Mouse (Mus musculus): Measurements from ENCODE around the gene Cd302. TPM values are rescaled to one million over a fixed set of nuclear protein-coding genes. Genes with fewer than 3 reads are reported as not detected.

Gene Cd302
- total and polyA plus RNA-seq, 3 experiments = not detected

DNA sequence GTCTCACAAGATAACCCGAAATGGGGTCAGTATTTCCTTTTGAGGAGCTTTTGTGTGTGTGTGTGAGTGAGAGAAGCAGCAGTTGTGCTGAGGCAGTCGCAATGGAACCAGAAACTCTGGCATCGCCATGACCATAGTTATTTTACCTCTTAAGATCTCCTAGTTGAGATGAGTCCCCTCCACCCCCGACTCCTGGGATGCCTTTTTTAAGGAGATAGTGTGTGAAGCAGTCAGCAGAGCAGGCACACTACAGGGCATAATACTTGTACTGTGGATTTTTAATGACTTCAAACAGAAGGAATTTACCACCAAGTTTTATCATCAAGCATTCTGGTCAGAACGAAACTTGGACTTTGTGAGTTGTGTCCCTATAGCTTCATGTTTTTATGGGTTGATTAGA is 73.5 kb downstream of the Cd302 start:
- Histone ChIP-seq H3K4me3 (replicated peaks in 1 of 3; ENCODE audit: low read depth in 2 of 3, low read length in 2 of 3, poor library complexity in 1 of 3) (peak overlapping the region; percentile 73 to 94 (median 74)), H3K4me1 (ENCODE audit: control insufficient read depth in 1 of 2, insufficient read depth in 2 of 2) (peaks cover 17 to 55% of the 10 kb centered on the region in 2 experiments), H3K4me2 (ENCODE audit: insufficient read depth, low read depth, poor library complexity, severe bottlenecking) (peak overlapping the region; percentile 100), H3K36me3 (replicated peaks in 1 of 2; ENCODE audit: control insufficient read depth in 1 of 2, insufficient read depth in 1 of 2, low read length in 1 of 2) (peaks cover 16 to 36% of the 10 kb centered on the region in 2 experiments), H3K9me3 (replicated peaks; ENCODE audit: low read length) (no peaks in the 10 kb centered on the region), H3K27me3 (replicated peaks) (no peaks in the 10 kb centered on the region), H3K9ac (ENCODE audit: insufficient read depth, low read depth) (peak overlapping the region; percentile 96), H3K27ac (ENCODE audit: insufficient read depth, low read depth) (no peak overlapping the region), H3K79me2 (replicated peaks; ENCODE audit: control insufficient read depth, extremely low read depth, insufficient read depth, poor library complexity, severe bottlenecking) (peaks cover 59% of the 10 kb centered on the region)
- TF ChIP-seq CHD2 (IDR thresholded peaks at IDR 0.05; ENCODE audit: low read length) (no peak), ETS1 (conservative IDR thresholded peaks at IDR 0.05; ENCODE audit: low read depth, low read length) (no peak), JUN (IDR thresholded peaks at IDR 0.05; ENCODE audit: insufficient read depth, low read depth, low read length) (no peak), ZNF384 (IDR thresholded peaks at IDR 0.05; ENCODE audit: low read depth, low read length) (no peak), PAX5 (IDR thresholded peaks at IDR 0.05; ENCODE audit: low read length) (no peak), NRF1 (IDR thresholded peaks at IDR 0.05; ENCODE audit: low read depth, low read length) (no peak), BHLHE40 (IDR thresholded peaks at IDR 0.05; ENCODE audit: low read depth, low read length) (no peak), HCFC1 (IDR thresholded peaks at IDR 0.05; ENCODE audit: low read depth, low read length) (no peak), NELFE (IDR thresholded peaks at IDR 0.05; ENCODE audit: low read depth, low read length) (no peak), UBTF (IDR thresholded peaks at IDR 0.05; ENCODE audit: low read depth, low read length) (no peak), SIN3A (IDR thresholded peaks at IDR 0.05; ENCODE audit: low read length) (no peak), MAFK (IDR thresholded peaks at IDR 0.05; ENCODE audit: insufficient replicate concordance, low read length) (no peak), EP300 (IDR thresholded peaks at IDR 0.05; ENCODE audit: low read length) (no peak), ELF1 (IDR thresholded peaks at IDR 0.05; ENCODE audit: low read depth, low read length) (no peak), MYC (IDR thresholded peaks at IDR 0.05; ENCODE audit: low read depth, low read length) (no peak), TBP (conservative IDR thresholded peaks at IDR 0.05; ENCODE audit: low read depth, low read length) (no peak)
- dilution Hi-C loops (cut with MboI; ENCODE audit: extremely low pct_ligation_motif_present, extremely low pct_unique_long_range_greater_than_20kb, low sequenced_read_pairs) (no loop called here), in situ Hi-C loops (cut with MboI; ENCODE audit: low pct_ligation_motif_present, low pct_unique_long_range_greater_than_20kb, low sequenced_read_pairs) (no loop called here)
- DNase-seq (ENCODE audit: extremely low read depth) = no peak

DNA sequence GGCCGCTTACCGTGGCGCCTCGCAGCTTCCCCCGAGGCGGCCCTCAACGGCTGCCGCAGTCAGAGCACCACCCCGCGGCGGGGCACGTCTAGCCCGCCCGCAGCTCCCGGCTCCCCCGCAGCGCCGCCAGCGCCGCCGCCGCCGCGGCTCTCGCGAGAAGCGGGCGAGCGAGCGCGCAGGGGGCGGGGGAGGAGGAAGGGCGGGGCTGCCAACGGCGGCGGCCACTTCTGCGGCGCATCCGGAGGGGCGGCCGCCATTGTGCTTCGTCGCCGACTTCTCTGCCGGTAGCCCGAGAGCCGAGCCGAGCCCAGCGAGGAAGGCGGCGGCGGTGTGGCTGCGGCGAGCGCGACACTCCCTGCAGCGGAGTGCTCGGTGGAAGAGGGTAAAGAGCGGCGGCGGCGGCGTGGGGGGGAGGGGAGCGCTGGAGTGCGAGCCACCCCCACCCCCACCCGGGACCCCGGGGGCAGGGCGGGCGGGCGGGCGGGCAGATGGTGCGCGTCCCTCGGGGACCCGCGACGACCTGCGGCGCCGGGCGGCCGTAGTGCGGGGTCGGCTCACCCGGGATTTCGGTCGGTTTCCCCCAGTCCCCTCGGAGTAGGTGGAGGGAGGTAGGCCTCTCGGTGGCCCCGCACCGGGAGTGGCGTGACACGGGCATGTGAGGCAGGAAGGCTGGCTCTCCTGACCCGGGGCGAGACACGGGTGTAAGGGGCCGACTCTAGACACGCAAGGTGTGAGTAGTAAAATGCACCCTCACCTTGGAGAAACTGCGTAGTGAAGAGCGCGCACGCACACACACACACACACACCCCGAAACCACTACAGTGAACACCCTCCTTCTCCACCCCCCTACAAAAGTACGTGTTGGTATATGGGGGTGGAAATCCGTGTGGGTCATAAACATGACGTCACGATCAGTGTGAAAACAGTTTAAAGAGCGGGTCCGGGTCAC is 74.3 kb downstream of the Cd302 start, which contains the start of the genes Baz2b and March7:
Gene Baz2b, minus strand, starts transcription at position 137 of the 949 bp plus-strand sequence.
Gene March7, plus strand, starts transcription at position 185 of the 949 bp plus-strand sequence.
- peak within 1 kb of the TSS; percentile 100 for H3K4me2 ChIP-seq (ENCODE audit: insufficient read depth, low read depth, poor library complexity, severe bottlenecking)
- peaks cover 14 to 47% of the 10 kb centered on the region in 2 experiments for H3K4me1 ChIP-seq (ENCODE audit: control insufficient read depth in 1 of 2, insufficient read depth in 2 of 2)
- H3K79me2 ChIP-seq (replicated peaks; ENCODE audit: control insufficient read depth, extremely low read depth, insufficient read depth, poor library complexity, severe bottlenecking) = peaks cover 50% of the 10 kb centered on the region
- H3K9me3 ChIP-seq (replicated peaks; ENCODE audit: low read length) = no peaks in the 10 kb centered on the region
- H3K36me3 ChIP-seq (replicated peaks in 1 of 2; ENCODE audit: control insufficient read depth in 1 of 2, insufficient read depth in 1 of 2, low read length in 1 of 2) = peaks cover 13 to 36% of the 10 kb centered on the region in 2 experiments
- H3K27ac ChIP-seq (ENCODE audit: insufficient read depth, low read depth) = peak within 1 kb of the TSS; percentile 79
- dilution Hi-C loops (cut with MboI; ENCODE audit: extremely low pct_ligation_motif_present, extremely low pct_unique_long_range_greater_than_20kb, low sequenced_read_pairs) (no loop called here), in situ Hi-C loops (cut with MboI; ENCODE audit: low pct_ligation_motif_present, low pct_unique_long_range_greater_than_20kb, low sequenced_read_pairs) (no loop called here)
- no peaks in the 10 kb centered on the region for H3K27me3 ChIP-seq (replicated peaks)
- peak within 1 kb of the TSS; percentile 96 for H3K9ac ChIP-seq (ENCODE audit: insufficient read depth, low read depth)
- DNase-seq (ENCODE audit: extremely low read depth) = peak; percentile 81
- peak within 1 kb of the TSS; percentile 74 to 94 (median 74) for H3K4me3 ChIP-seq (replicated peaks in 1 of 3; ENCODE audit: low read depth in 2 of 3, low read length in 2 of 3, poor library complexity in 1 of 3)
- no peak; the same call in 1 of the 2 replicates for TF ChIP-seq MEF2A (IDR thresholded peaks at IDR 0.05; ENCODE audit: borderline replicate concordance, low read depth, low read length)
- TF ChIP-seq GABPA (IDR thresholded peaks at IDR 0.05; ENCODE audit: insufficient replicate concordance, low read depth, low read length) = no peak
- peak; percentile 37; the same call in 1 of the 2 replicates for TF ChIP-seq HCFC1 (IDR thresholded peaks at IDR 0.05; ENCODE audit: low read depth, low read length)
- TF ChIP-seq CTCF (conservative IDR thresholded peaks at IDR 0.05 in 1 of 2, IDR thresholded peaks at IDR 0.05 in 1 of 2; ENCODE audit: low read depth in 2 of 2, low read length in 2 of 2) = peak in 1 of 2 experiments; percentile 50; a peak in 2 of 4 replicates
- TF ChIP-seq MYC (IDR thresholded peaks at IDR 0.05; ENCODE audit: low read depth, low read length) = no peak
- no peak for TF ChIP-seq POLR2AphosphoS2 (IDR thresholded peaks at IDR 0.05; ENCODE audit: low read depth, low read length)
- TF ChIP-seq ETS1 (conservative IDR thresholded peaks at IDR 0.05; ENCODE audit: low read depth, low read length) = no peak
- no peak for TF ChIP-seq PAX5 (IDR thresholded peaks at IDR 0.05; ENCODE audit: low read length)
- peak; percentile 14; the same call in 1 of the 2 replicates for TF ChIP-seq BHLHE40 (IDR thresholded peaks at IDR 0.05; ENCODE audit: low read depth, low read length)
- TF ChIP-seq ZC3H11A (IDR thresholded peaks at IDR 0.05; ENCODE audit: low read depth, low read length) = no peak
- TF ChIP-seq ZKSCAN1 (IDR thresholded peaks at IDR 0.05; ENCODE audit: borderline replicate concordance, low read depth, low read length) = no peak
- TF ChIP-seq CHD1 (IDR thresholded peaks at IDR 0.05; ENCODE audit: low read depth, low read length) = no peak
- TF ChIP-seq E2F4 (IDR thresholded peaks at IDR 0.05; ENCODE audit: insufficient replicate concordance, low read depth, low read length) = no peak
- no peak for TF ChIP-seq USF1 (IDR thresholded peaks at IDR 0.05; ENCODE audit: low read depth, low read length)
- peak; percentile 34 for TF ChIP-seq SIN3A (IDR thresholded peaks at IDR 0.05; ENCODE audit: low read length)
- peak; percentile 75 for TF ChIP-seq POLR2A (IDR thresholded peaks at IDR 0.05; ENCODE audit: low read depth, low read length)
- peak; percentile 99 for TF ChIP-seq CHD2 (IDR thresholded peaks at IDR 0.05; ENCODE audit: low read length)
- 0 out of 2 replicates have a peak, but pooled peaks have one; percentile 17 for TF ChIP-seq IRF4 (IDR thresholded peaks at IDR 0.05; ENCODE audit: low read depth, low read length)
- peak; percentile 48; the same call in 1 of the 2 replicates for TF ChIP-seq MAZ (IDR thresholded peaks at IDR 0.05; ENCODE audit: low read depth, low read length)
- peak; percentile 80 for TF ChIP-seq NELFE (IDR thresholded peaks at IDR 0.05; ENCODE audit: low read depth, low read length)
- TF ChIP-seq RCOR1 (conservative IDR thresholded peaks at IDR 0.05; ENCODE audit: low read depth, low read length) = no peak

All from CH12.LX (cell line).